Mouse (Mus musculus): Measurements from ENCODE around the gene Gper1.

GRCm38 (mm10) chr5:139389676-139390061 is 33.3 kb upstream of the Gper1 start:
- TF ChIP-seq POLR2A (IDR thresholded peaks at IDR 0.05; ENCODE audit: borderline replicate concordance, insufficient read depth, low read length) (no peak), CTCF (IDR thresholded peaks at IDR 0.05; ENCODE audit: borderline replicate concordance, insufficient read depth, low read depth, low read length) (no peak)
